Mouse (Mus musculus) E14TG2a.4 (cell line): Measurements from ENCODE around the gene Abca17.

Experiments
- H3K27me3 ChIP-seq: 2 replicates; pipeline ENCODE4 v1.6.1; 2014; ENCODE audit warnings: low read length, control low read depth; ENCODE audit not compliant: insufficient read depth
- H3K36me3 ChIP-seq: 2 replicates; pipeline ENCODE4 v1.6.1; 2014; ENCODE audit warnings: low read length, control low read depth; ENCODE audit not compliant: insufficient read depth
- H3K4me1 ChIP-seq: replicated peaks from 2 replicates; pipeline ENCODE4 v1.6.1; 2014; ENCODE audit warnings: low read depth, low read length, control low read depth
- H3K4me3 ChIP-seq: replicated peaks from 2 replicates; pipeline ENCODE4 v1.5.1; 2014; ENCODE audit warnings: mild to moderate bottlenecking, low read length
- H3K9me3 ChIP-seq: 2 replicates; pipeline ENCODE4 v1.6.1; 2014; ENCODE audit warnings: low read length, control low read depth
- CTCF ChIP-seq: conservative IDR thresholded peaks from 2 replicates; pipeline ENCODE4 v1.5.1; 2014; ENCODE audit warnings: low read length
- NANOG ChIP-seq: IDR thresholded peaks from 2 replicates; pipeline ENCODE4 v1.6.1; 2014; ENCODE audit warnings: borderline replicate concordance, low read length, mixed read lengths
- POU5F1 ChIP-seq: IDR thresholded peaks from 2 replicates; pipeline ENCODE4 v1.6.1; 2014; ENCODE audit warnings: low read length, borderline replicate concordance

The Abca17 gene

GRCm38 (mm10) chr17:24350926-24351759 is at the start of gene Abca17:
Gene Abca17 (minus strand): TSS chr17:24351068.
- Histone ChIP-seq H3K36me3 (no peaks in the 10 kb centered on the region), H3K27me3 (peaks cover 40% of the 10 kb centered on the region), H3K4me3 (peak within 1 kb of the TSS; percentile 88), H3K4me1 (peaks cover 17% of the 10 kb centered on the region), H3K9me3 (peaks cover 12% of the 10 kb centered on the region)
- TF ChIP-seq CTCF, result no peak
- no peak for TF ChIP-seq POU5F1
- no peak for TF ChIP-seq NANOG

GRCm38 (mm10) chr17:24394456-24394855 is 43.6 kb upstream of the Abca17 start:
- TF ChIP-seq NANOG (no peak), POU5F1 (no peak), CTCF (no peak)
- H3K4me1 ChIP-seq, result peaks cover 6% of the 10 kb centered on the region; the same call in 1 of the 2 replicates
- no peaks in the 10 kb centered on the region for H3K9me3 ChIP-seq
- H3K27me3 ChIP-seq, result no peaks in the 10 kb centered on the region
- H3K36me3 ChIP-seq, result no peaks in the 10 kb centered on the region
- no peak overlapping the region for H3K4me3 ChIP-seq

- Histone ChIP-seq H3K4me1 (peaks cover 3% of the 10 kb centered on the region; the same call in 1 of the 2 replicates), H3K4me3 (no peak overlapping the region), H3K9me3 (no peaks in the 10 kb centered on the region), H3K27me3 (no peaks in the 10 kb centered on the region), H3K36me3 (no peaks in the 10 kb centered on the region)
- TF ChIP-seq POU5F1, result no peak
- no peak for TF ChIP-seq CTCF
- no peak for TF ChIP-seq NANOG
Measured at GRCm38 (mm10) chr17:24393527-24393926, 42.7 kb upstream of the Abca17 start.

GRCm38 (mm10) chr17:24391149-24391548 is 40.3 kb upstream of the Abca17 start:
- Histone ChIP-seq H3K36me3 (no peaks in the 10 kb centered on the region), H3K4me1 (no peaks in the 10 kb centered on the region; the same call in 1 of the 2 replicates), H3K9me3 (no peaks in the 10 kb centered on the region), H3K27me3 (no peaks in the 10 kb centered on the region), H3K4me3 (no peak overlapping the region)
- TF ChIP-seq NANOG (no peak), CTCF (peak; percentile 69)

- Histone ChIP-seq H3K36me3 (no peaks in the 10 kb centered on the region), H3K9me3 (no peaks in the 10 kb centered on the region), H3K4me3 (no peak overlapping the region), H3K27me3 (no peaks in the 10 kb centered on the region), H3K4me1 (no peaks in the 10 kb centered on the region; the same call in 1 of the 2 replicates)
- TF ChIP-seq CTCF (peak; percentile 62), NANOG (no peak)
Measured at GRCm38 (mm10) chr17:24389865-24390264, 39.0 kb upstream of the Abca17 start.

- Histone ChIP-seq H3K4me1 (no peaks in the 10 kb centered on the region; the same call in 1 of the 2 replicates), H3K9me3 (no peaks in the 10 kb centered on the region), H3K27me3 (no peaks in the 10 kb centered on the region), H3K4me3 (no peak overlapping the region), H3K36me3 (no peaks in the 10 kb centered on the region)
- TF ChIP-seq POU5F1 (no peak), CTCF (no peak), NANOG (no peak)
Measured at GRCm38 (mm10) chr17:24388711-24389110, 37.8 kb upstream of the Abca17 start.

GRCm38 (mm10) chr17:24383789-24384188 is 32.9 kb upstream of the Abca17 start:
- no peak for TF ChIP-seq POU5F1
- TF ChIP-seq CTCF, result no peak
- Histone ChIP-seq H3K4me1 (no peaks in the 10 kb centered on the region; the same call in 1 of the 2 replicates), H3K4me3 (no peak overlapping the region), H3K9me3 (no peaks in the 10 kb centered on the region), H3K36me3 (no peaks in the 10 kb centered on the region), H3K27me3 (no peaks in the 10 kb centered on the region)

- no peak for TF ChIP-seq NANOG
- TF ChIP-seq POU5F1, result no peak
- TF ChIP-seq CTCF, result no peak
- H3K9me3 ChIP-seq, result no peaks in the 10 kb centered on the region
- H3K4me3 ChIP-seq, result no peak overlapping the region
- no peaks in the 10 kb centered on the region for H3K27me3 ChIP-seq
- H3K4me1 ChIP-seq, result no peaks in the 10 kb centered on the region
- H3K36me3 ChIP-seq, result no peaks in the 10 kb centered on the region
Measured at GRCm38 (mm10) chr17:24378496-24378895, 27.6 kb upstream of the Abca17 start.
